Comparison of ENCODE assay signal across 9 mouse cellular contexts in the genomic region with DNA sequence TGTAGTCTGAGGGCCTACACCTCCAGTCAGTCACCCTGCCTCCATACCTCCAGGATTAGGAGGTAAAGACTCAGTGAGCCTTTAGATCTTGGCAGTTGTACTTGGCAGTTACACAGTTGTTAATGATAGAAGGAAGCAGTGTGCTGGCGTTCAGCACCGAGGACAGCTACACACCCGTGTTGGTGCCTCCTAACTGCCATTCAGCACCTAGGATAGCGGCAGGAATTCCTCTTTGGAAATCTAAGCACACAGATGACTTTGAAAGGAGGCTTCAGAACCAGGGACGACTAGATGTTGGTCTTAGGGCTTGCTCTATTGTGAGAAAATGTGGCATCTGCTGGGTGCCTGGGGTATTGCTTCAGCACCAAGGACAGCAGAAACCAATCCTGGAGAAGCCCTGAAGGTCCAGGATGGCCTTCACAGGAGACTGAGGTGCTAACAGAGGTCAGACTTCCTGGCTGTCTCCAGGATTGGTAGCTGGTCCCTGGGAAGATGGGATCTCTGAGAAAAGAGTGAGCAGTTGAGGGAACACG. TPM values are rescaled to one million over a fixed set of nuclear protein-coding genes. Genes with fewer than 3 reads are reported as not detected.
DNase-seq lines count a peak whose midpoint lies in the region; ATAC-seq and TF ChIP-seq lines count a peak whose summit lies in the region.
"Had no signal": no experiment of that assay in that cellular context is flagged by ENCODE, and none has a peak within 500 bp of the region (broad histone marks: within the 10 kb centered on the region; RNA-seq: fewer than 3 reads in every experiment).

No protein-coding gene starts in this region.

- no peaks in the 10 kb centered on the region for H3K9me3 ChIP-seq in forebrain, embryonic 11.5 days (ENCODE audit: control insufficient read depth, low read length)
- H3K9me3 ChIP-seq in forebrain, embryonic 13.5 days (replicated peaks): no peaks in the 10 kb centered on the region
- no peaks in the 10 kb centered on the region for H3K9me3 ChIP-seq in liver, embryonic 14.5 days (ENCODE audit: control insufficient read depth, low read length)
- H3K9me3 ChIP-seq: midbrain, embryonic 12.5 days had no signal

- DNase-seq in forebrain, embryonic 11.5 days (ENCODE audit: low spot score): peak; percentile 84
- peak; percentile 89 for DNase-seq in ES-CJ7 (ENCODE audit: low read depth, low spot score)
- DNase-seq in induced T-regulatory cell, adult 2 months (ENCODE audit: low read depth): peak; percentile 64
- peak; percentile 46 to 61 (median 57) for DNase-seq in liver, embryonic 14.5 days (ENCODE audit: low read depth in 3 of 3, low spot score in 3 of 3)
- peak; percentile 18 for DNase-seq in spleen, adult 12 weeks (ENCODE audit: low spot score)
- DNase-seq in T-cell, adult 2 months (ENCODE audit: low spot score): no peak

- H3K4me2 ChIP-seq in forebrain, embryonic 11.5 days (ENCODE audit: low read depth, low read length, severe bottlenecking): no peak overlapping the region
- H3K4me2 ChIP-seq in forebrain, embryonic 13.5 days: no peak overlapping the region
- H3K4me2 ChIP-seq in liver, embryonic 14.5 days (ENCODE audit: low read depth): no peak overlapping the region
- H3K4me2 ChIP-seq: midbrain, embryonic 12.5 days had no signal

- H3K36me3 ChIP-seq in forebrain, embryonic 11.5 days (ENCODE audit: control insufficient read depth, insufficient read depth, low read length): no peaks in the 10 kb centered on the region; the same call in 1 of the 2 replicates
- H3K36me3 ChIP-seq in forebrain, embryonic 13.5 days (ENCODE audit: poor library complexity, severe bottlenecking): peaks cover 84% of the 10 kb centered on the region
- H3K36me3 ChIP-seq in liver, embryonic 14.5 days (replicated peaks; ENCODE audit: control insufficient read depth, insufficient read depth, low read depth): peaks cover 16% of the 10 kb centered on the region

- no peak for ATAC-seq in forebrain, embryonic 11.5 days (replicated peaks; ENCODE audit: low FRiP score)
- no peak for ATAC-seq in forebrain, embryonic 13.5 days
- peak; percentile 64 for ATAC-seq in common myeloid progenitor, adult 5-6 weeks (replicated peaks; ENCODE audit: low read depth, poor library complexity, severe bottlenecking)
- ATAC-seq in liver, embryonic 14.5 days (ENCODE audit: insufficient read depth): no peak

- H3K27ac ChIP-seq in forebrain, embryonic 11.5 days (ENCODE audit: low read depth, low read length): no peak overlapping the region
- H3K27ac ChIP-seq in forebrain, embryonic 13.5 days: no peak overlapping the region
- no peak overlapping the region for H3K27ac ChIP-seq in liver, embryonic 14.5 days
- H3K27ac ChIP-seq: midbrain, embryonic 12.5 days had no signal

- no peak overlapping the region for H3K4me3 ChIP-seq in forebrain, embryonic 11.5 days (ENCODE audit: low read depth, low read length)
- no peak overlapping the region for H3K4me3 ChIP-seq in forebrain, embryonic 13.5 days
- H3K4me3 ChIP-seq in liver, embryonic 14.5 days (ENCODE audit: insufficient read depth in 1 of 2, low read depth in 2 of 2, low read length in 2 of 2): no peak overlapping the region
- H3K4me3 ChIP-seq: midbrain, embryonic 12.5 days had no signal

- TF ChIP-seq EP300 in liver, embryonic 14.5 days (IDR thresholded peaks at IDR 0.05; ENCODE audit: low read depth): no peak

- H3K4me1 ChIP-seq in forebrain, embryonic 11.5 days (replicated peaks; ENCODE audit: control insufficient read depth, insufficient read depth, low read length): no peaks in the 10 kb centered on the region
- H3K4me1 ChIP-seq in forebrain, embryonic 13.5 days: no peaks in the 10 kb centered on the region
- peaks cover 48 to 58% of the 10 kb centered on the region in 2 experiments for H3K4me1 ChIP-seq in liver, embryonic 14.5 days (replicated peaks; ENCODE audit: control insufficient read depth in 2 of 2, insufficient read depth in 2 of 2, low read length in 1 of 2)
- H3K4me1 ChIP-seq: midbrain, embryonic 12.5 days had no signal

- H3K27me3 ChIP-seq in forebrain, embryonic 11.5 days (ENCODE audit: control insufficient read depth, insufficient read depth, low read length): no peaks in the 10 kb centered on the region
- H3K27me3 ChIP-seq in forebrain, embryonic 13.5 days: no peaks in the 10 kb centered on the region
- H3K27me3 ChIP-seq in liver, embryonic 14.5 days (ENCODE audit: control insufficient read depth, insufficient read depth, low read length): no peaks in the 10 kb centered on the region
- H3K27me3 ChIP-seq: midbrain, embryonic 12.5 days had no signal

- 18% methylated on average over 6 of the region's 6 CpGs for WGBS in forebrain, embryonic 11.5 days
- WGBS in forebrain, embryonic 13.5 days: 17% methylated on average over 6 of the region's 6 CpGs
- WGBS in liver, embryonic 14.5 days (ENCODE audit: insufficient replicate concordance): 25% methylated on average over 6 of the region's 6 CpGs

- H3K9ac ChIP-seq in forebrain, embryonic 11.5 days (ENCODE audit: low read length): no peak overlapping the region
- no peak overlapping the region for H3K9ac ChIP-seq in forebrain, embryonic 13.5 days
- H3K9ac ChIP-seq in liver, embryonic 14.5 days (replicated peaks): no peak overlapping the region
- H3K9ac ChIP-seq: midbrain, embryonic 12.5 days had no signal

- TF ChIP-seq CTCF in liver, embryonic 14.5 days (IDR thresholded peaks at IDR 0.05; ENCODE audit: low read depth): 0 out of 2 replicates have a peak, but pooled peaks have one; percentile 9

RNA-seq across cellular contexts. Expression of gene Zfp473, which starts 19.3 kb away (rescaled TPM):
- polyA plus RNA-seq in forebrain, embryonic 11.5 days (2014; fragmentation: Nextera tagmentation; extraction: Ambion mirVana): 3.9 and 4.4 TPM in 2 replicates
- polyA plus RNA-seq in forebrain, embryonic 13.5 days (2015; fragmentation: Nextera tagmentation; extraction: Ambion mirVana): 1.4 and 1.6 TPM in 2 replicates
- 2.0 and 3.0 TPM in 2 replicates for total RNA-seq in common myeloid progenitor, adult 5-6 weeks (2017)
- 0.79 and 0.96 TPM in 2 replicates for polyA plus RNA-seq in liver, embryonic 14.5 days (2012; rRNA removed)
- polyA plus RNA-seq in liver, embryonic 14.5 days (2014; fragmentation: Nextera tagmentation; extraction: Ambion mirVana): 0.81 and 1.1 TPM in 2 replicates

RNA-seq across cellular contexts. Expression of gene Vrk3, which starts 21.9 kb away (rescaled TPM):
- 41.7 and 42.2 TPM in 2 replicates for polyA plus RNA-seq in forebrain, embryonic 11.5 days (2014; fragmentation: Nextera tagmentation; extraction: Ambion mirVana)
- polyA plus RNA-seq in forebrain, embryonic 13.5 days (2015; fragmentation: Nextera tagmentation; extraction: Ambion mirVana): 38.7 and 39.0 TPM in 2 replicates
- total RNA-seq in common myeloid progenitor, adult 5-6 weeks (2017): 40.0 and 44.7 TPM in 2 replicates
- 22.2 and 23.7 TPM in 2 replicates for polyA plus RNA-seq in liver, embryonic 14.5 days (2012; rRNA removed)
- polyA plus RNA-seq in liver, embryonic 14.5 days (2014; fragmentation: Nextera tagmentation; extraction: Ambion mirVana): 20.4 and 22.2 TPM in 2 replicates

RNA-seq across cellular contexts. Expression of gene Nup62, which starts 45.8 kb away (rescaled TPM):
- polyA plus RNA-seq in forebrain, embryonic 11.5 days (2014; fragmentation: Nextera tagmentation; extraction: Ambion mirVana): 73.5 and 86.5 TPM in 2 replicates
- polyA plus RNA-seq in forebrain, embryonic 13.5 days (2015; fragmentation: Nextera tagmentation; extraction: Ambion mirVana): 73.5 and 83.0 TPM in 2 replicates
- total RNA-seq in common myeloid progenitor, adult 5-6 weeks (2017): 130 and 136 TPM in 2 replicates
- polyA plus RNA-seq in liver, embryonic 14.5 days (2012; rRNA removed): 44.8 and 50.2 TPM in 2 replicates
- polyA plus RNA-seq in liver, embryonic 14.5 days (2014; fragmentation: Nextera tagmentation; extraction: Ambion mirVana): 31.5 and 32.8 TPM in 2 replicates

RNA-seq across cellular contexts. Expression of gene Il4i1, which starts 46.1 kb away (rescaled TPM):
- polyA plus RNA-seq in forebrain, embryonic 11.5 days (2014; fragmentation: Nextera tagmentation; extraction: Ambion mirVana): 1.1 and 1.4 TPM in 2 replicates
- 1.2 and 1.9 TPM in 2 replicates for polyA plus RNA-seq in forebrain, embryonic 13.5 days (2015; fragmentation: Nextera tagmentation; extraction: Ambion mirVana)
- 0.55 and 0.73 TPM in 2 replicates for total RNA-seq in common myeloid progenitor, adult 5-6 weeks (2017)
- polyA plus RNA-seq in liver, embryonic 14.5 days (2012; rRNA removed): 0.36 and 0.40 TPM in 2 replicates
- polyA plus RNA-seq in liver, embryonic 14.5 days (2014; fragmentation: Nextera tagmentation; extraction: Ambion mirVana): 0.22 and 0.52 TPM in 2 replicates

RNA-seq across cellular contexts. Expression of gene Atf5, which starts 46.3 kb away (rescaled TPM):
- 3.2 and 3.4 TPM in 2 replicates for polyA plus RNA-seq in forebrain, embryonic 11.5 days (2014; fragmentation: Nextera tagmentation; extraction: Ambion mirVana)
- polyA plus RNA-seq in forebrain, embryonic 13.5 days (2015; fragmentation: Nextera tagmentation; extraction: Ambion mirVana): 5.4 and 5.7 TPM in 2 replicates
- total RNA-seq in common myeloid progenitor, adult 5-6 weeks (2017): 2.1 and 2.7 TPM in 2 replicates
- 33.8 and 36.4 TPM in 2 replicates for polyA plus RNA-seq in liver, embryonic 14.5 days (2012; rRNA removed)
- polyA plus RNA-seq in liver, embryonic 14.5 days (2014; fragmentation: Nextera tagmentation; extraction: Ambion mirVana): 2.5 TPM in 2 replicates
